Mouse (Mus musculus): ENCODE measurements around the gene Gm11077. TPM values are rescaled to one million over a fixed set of nuclear protein-coding genes. Genes with fewer than 3 reads are reported as not detected.

Gm11077 gene
- polyA plus RNA-seq, 1 experiment from 2014 or later = not detected

- H3K9ac ChIP-seq (ENCODE audit: low read depth, low read length) = no peak overlapping the region
- ATAC-seq (ENCODE audit: low FRiP score) (no peak), DNase-seq (ENCODE audit: low spot score) (no peak)
- WGBS = 82% methylated on average over 6 of the region's 6 CpGs
- H3K9me3 ChIP-seq (ENCODE audit: control insufficient read depth, low read length) = no peaks in the 10 kb centered on the region
- no peak overlapping the region for H3K4me3 ChIP-seq (ENCODE audit: low read depth, low read length)
- no peaks in the 10 kb centered on the region for H3K4me1 ChIP-seq (replicated peaks; ENCODE audit: control insufficient read depth, insufficient read depth, low read length)
- H3K27me3 ChIP-seq (ENCODE audit: control insufficient read depth, insufficient read depth, low read length) = no peaks in the 10 kb centered on the region
- no peak overlapping the region for H3K4me2 ChIP-seq (replicated peaks; ENCODE audit: low read depth, low read length)
- no peaks in the 10 kb centered on the region for H3K36me3 ChIP-seq (ENCODE audit: control insufficient read depth, insufficient read depth, low read length)
- H3K27ac ChIP-seq (ENCODE audit: low read depth, low read length) = no peak overlapping the region
Measured at GRCm38 (mm10) chr6:140701259-140701658, 27.8 kb upstream of the Gm11077 start.

DNA sequence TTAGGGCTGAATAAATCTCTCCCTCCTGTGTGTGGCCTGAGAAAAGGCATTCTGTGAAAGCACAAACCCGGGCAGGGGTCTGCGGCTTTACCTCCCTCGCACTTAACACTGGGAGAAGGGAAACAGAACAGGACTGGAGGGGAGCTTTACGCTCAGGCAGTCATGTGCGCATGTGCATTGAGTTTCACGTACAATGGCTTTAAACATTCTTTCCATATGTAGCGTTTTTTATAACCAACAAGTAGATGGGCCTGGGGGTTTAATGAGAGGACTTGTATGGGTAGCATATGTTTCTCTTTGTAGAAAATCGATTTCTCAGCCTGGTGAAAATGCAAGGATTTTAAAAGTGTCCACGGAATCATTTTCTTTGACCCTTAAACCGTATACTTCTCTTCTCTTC is 24.0 kb upstream of the Gm11077 start:
- Histone ChIP-seq H3K4me3 (ENCODE audit: low read depth, low read length) (no peak overlapping the region), H3K27me3 (ENCODE audit: control insufficient read depth, insufficient read depth, low read length) (no peaks in the 10 kb centered on the region), H3K27ac (ENCODE audit: low read depth, low read length) (no peak overlapping the region), H3K9ac (ENCODE audit: low read depth, low read length) (no peak overlapping the region), H3K4me1 (replicated peaks; ENCODE audit: control insufficient read depth, insufficient read depth, low read length) (no peaks in the 10 kb centered on the region), H3K36me3 (ENCODE audit: control insufficient read depth, insufficient read depth, low read length) (no peaks in the 10 kb centered on the region), H3K4me2 (replicated peaks; ENCODE audit: low read depth, low read length) (no peak overlapping the region), H3K9me3 (ENCODE audit: control insufficient read depth, low read length) (no peaks in the 10 kb centered on the region)
- WGBS = 87% methylated on average over 10 of the region's 10 CpGs
- ATAC-seq (ENCODE audit: low FRiP score) (no peak), DNase-seq (ENCODE audit: low spot score) (no peak)

GRCm38 (mm10) chr6:140706056-140706455 is 23.0 kb upstream of the Gm11077 start:
- H3K36me3 ChIP-seq (ENCODE audit: control insufficient read depth, insufficient read depth, low read length) = no peaks in the 10 kb centered on the region
- H3K4me1 ChIP-seq (replicated peaks; ENCODE audit: control insufficient read depth, insufficient read depth, low read length) = no peaks in the 10 kb centered on the region
- WGBS = 91% methylated on average over 5 of the region's 5 CpGs
- ATAC-seq (ENCODE audit: low FRiP score) (no peak), DNase-seq (ENCODE audit: low spot score) (no peak)
- H3K27me3 ChIP-seq (ENCODE audit: control insufficient read depth, insufficient read depth, low read length) = no peaks in the 10 kb centered on the region
- no peak overlapping the region for H3K27ac ChIP-seq (ENCODE audit: low read depth, low read length)
- no peaks in the 10 kb centered on the region for H3K9me3 ChIP-seq (ENCODE audit: control insufficient read depth, low read length)
- no peak overlapping the region for H3K4me3 ChIP-seq (ENCODE audit: low read depth, low read length)
- H3K9ac ChIP-seq (ENCODE audit: low read depth, low read length) = no peak overlapping the region
- H3K4me2 ChIP-seq (replicated peaks; ENCODE audit: low read depth, low read length) = no peak overlapping the region

- no peak for DNase-seq (ENCODE audit: low spot score)
- Histone ChIP-seq H3K4me1 (replicated peaks; ENCODE audit: control insufficient read depth, insufficient read depth, low read length) (no peaks in the 10 kb centered on the region), H3K27me3 (ENCODE audit: control insufficient read depth, insufficient read depth, low read length) (no peaks in the 10 kb centered on the region), H3K36me3 (ENCODE audit: control insufficient read depth, insufficient read depth, low read length) (no peaks in the 10 kb centered on the region), H3K9me3 (ENCODE audit: control insufficient read depth, low read length) (no peaks in the 10 kb centered on the region), H3K9ac (ENCODE audit: low read depth, low read length) (no peak overlapping the region), H3K27ac (ENCODE audit: low read depth, low read length) (no peak overlapping the region), H3K4me2 (replicated peaks; ENCODE audit: low read depth, low read length) (no peak overlapping the region), H3K4me3 (ENCODE audit: low read depth, low read length) (no peak overlapping the region)
- WGBS = 69% methylated on average over 10 of the region's 10 CpGs
- no peak for ATAC-seq (ENCODE audit: low FRiP score)
Measured at GRCm38 (mm10) chr6:140708059-140708458, 21.0 kb upstream of the Gm11077 start.

DNA sequence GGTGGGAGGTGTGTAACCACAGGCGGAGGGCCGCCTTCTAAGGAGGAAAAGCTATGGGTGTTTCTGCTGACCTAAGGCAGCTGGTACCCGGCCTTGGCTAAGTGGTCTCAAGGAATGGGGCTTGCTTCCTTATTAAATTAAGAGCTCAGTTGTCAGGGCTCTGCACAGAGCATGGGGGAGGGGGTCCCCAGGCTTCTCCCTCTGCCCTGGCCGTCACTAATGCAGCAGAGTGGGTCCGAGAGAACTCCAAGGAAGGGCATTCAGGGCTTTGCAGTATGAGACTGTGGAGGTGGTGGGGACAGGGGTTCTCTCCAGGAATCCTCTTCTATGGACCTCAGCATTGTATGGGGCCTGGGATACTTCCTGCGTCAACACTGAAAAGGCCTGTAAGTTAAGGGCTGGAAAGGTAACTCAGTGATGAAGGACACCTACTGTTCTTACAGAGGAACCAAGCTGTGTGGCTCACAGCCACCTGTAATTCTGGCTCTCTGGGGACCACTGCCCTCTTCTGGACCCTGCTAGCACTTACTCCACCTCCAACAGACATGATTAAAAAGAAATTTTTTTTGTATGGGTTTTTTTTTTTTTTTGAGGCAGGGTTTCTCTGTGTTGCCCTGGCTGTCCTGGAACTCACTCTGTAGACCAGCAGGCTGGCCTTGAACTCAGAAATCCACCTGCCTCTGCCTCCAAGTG is 19.5 kb upstream of the Gm11077 start:
- H3K36me3 ChIP-seq (ENCODE audit: control insufficient read depth, insufficient read depth, low read length) = no peaks in the 10 kb centered on the region
- no peaks in the 10 kb centered on the region for H3K4me1 ChIP-seq (replicated peaks; ENCODE audit: control insufficient read depth, insufficient read depth, low read length)
- no peak overlapping the region for H3K27ac ChIP-seq (ENCODE audit: low read depth, low read length)
- DNase-seq (ENCODE audit: low spot score) (no peak), ATAC-seq (ENCODE audit: low FRiP score) (0 out of 2 replicates have a peak, but pooled peaks have one; percentile 12)
- WGBS = 59% methylated on average over 6 of the region's 6 CpGs
- no peaks in the 10 kb centered on the region for H3K9me3 ChIP-seq (ENCODE audit: control insufficient read depth, low read length)
- no peak overlapping the region for H3K4me2 ChIP-seq (replicated peaks; ENCODE audit: low read depth, low read length)
- H3K9ac ChIP-seq (ENCODE audit: low read depth, low read length) = no peak overlapping the region
- no peak overlapping the region for H3K4me3 ChIP-seq (ENCODE audit: low read depth, low read length)
- no peaks in the 10 kb centered on the region for H3K27me3 ChIP-seq (ENCODE audit: control insufficient read depth, insufficient read depth, low read length)

- no peaks in the 10 kb centered on the region for H3K36me3 ChIP-seq (ENCODE audit: control insufficient read depth, insufficient read depth, low read length)
- H3K27me3 ChIP-seq (ENCODE audit: control insufficient read depth, insufficient read depth, low read length) = no peaks in the 10 kb centered on the region
- peak; percentile 82 for DNase-seq (ENCODE audit: low spot score)
- ATAC-seq (ENCODE audit: low FRiP score) = 0 out of 2 replicates have a peak, but pooled peaks have one; percentile 50
- 8% methylated on average over 11 of the region's 11 CpGs for WGBS
- no peak overlapping the region for H3K27ac ChIP-seq (ENCODE audit: low read depth, low read length)
- H3K9ac ChIP-seq (ENCODE audit: low read depth, low read length) = no peak overlapping the region
- no peaks in the 10 kb centered on the region for H3K9me3 ChIP-seq (ENCODE audit: control insufficient read depth, low read length)
- H3K4me3 ChIP-seq (ENCODE audit: low read depth, low read length) = no peak overlapping the region
- H3K4me2 ChIP-seq (replicated peaks; ENCODE audit: low read depth, low read length) = no peak overlapping the region
- H3K4me1 ChIP-seq (replicated peaks; ENCODE audit: control insufficient read depth, insufficient read depth, low read length) = no peaks in the 10 kb centered on the region
Measured at GRCm38 (mm10) chr6:140712754-140713153, 16.3 kb upstream of the Gm11077 start.

GRCm38 (mm10) chr6:140714905-140715365 is 14.1 kb upstream of the Gm11077 start:
- Histone ChIP-seq H3K4me1 (replicated peaks; ENCODE audit: control insufficient read depth, insufficient read depth, low read length) (no peaks in the 10 kb centered on the region), H3K27me3 (ENCODE audit: control insufficient read depth, insufficient read depth, low read length) (no peaks in the 10 kb centered on the region), H3K27ac (ENCODE audit: low read depth, low read length) (no peak overlapping the region), H3K4me2 (replicated peaks; ENCODE audit: low read depth, low read length) (no peak overlapping the region), H3K36me3 (ENCODE audit: control insufficient read depth, insufficient read depth, low read length) (no peaks in the 10 kb centered on the region), H3K4me3 (ENCODE audit: low read depth, low read length) (no peak overlapping the region), H3K9ac (ENCODE audit: low read depth, low read length) (no peak overlapping the region), H3K9me3 (ENCODE audit: control insufficient read depth, low read length) (no peaks in the 10 kb centered on the region)
- 25% methylated on average over 10 of the region's 10 CpGs for WGBS
- ATAC-seq (ENCODE audit: low FRiP score) (peak; percentile 65), DNase-seq (ENCODE audit: low spot score) (peak; percentile 86)

- 82% methylated on average over 10 of the region's 10 CpGs for WGBS
- Histone ChIP-seq H3K9ac (ENCODE audit: low read depth, low read length) (no peak overlapping the region), H3K4me1 (replicated peaks; ENCODE audit: control insufficient read depth, insufficient read depth, low read length) (no peaks in the 10 kb centered on the region), H3K9me3 (ENCODE audit: control insufficient read depth, low read length) (no peaks in the 10 kb centered on the region), H3K36me3 (ENCODE audit: control insufficient read depth, insufficient read depth, low read length) (no peaks in the 10 kb centered on the region), H3K27ac (ENCODE audit: low read depth, low read length) (no peak overlapping the region), H3K4me2 (replicated peaks; ENCODE audit: low read depth, low read length) (no peak overlapping the region), H3K27me3 (ENCODE audit: control insufficient read depth, insufficient read depth, low read length) (no peaks in the 10 kb centered on the region), H3K4me3 (ENCODE audit: low read depth, low read length) (no peak overlapping the region)
- ATAC-seq (ENCODE audit: low FRiP score) (no peak), DNase-seq (ENCODE audit: low spot score) (no peak)
Measured at GRCm38 (mm10) chr6:140722058-140722457, 7.0 kb upstream of the Gm11077 start.
